Mouse (Mus musculus): ENCODE measurements around the gene Fam168a.

GRCm38 (mm10) chr7:100855795-100856573 is 149.5 kb downstream of the Fam168a start:
- no peak for TF ChIP-seq POLR2A (IDR thresholded peaks at IDR 0.05; ENCODE audit: control insufficient read depth, low read depth, low read length)
- no peak for TF ChIP-seq CTCF (IDR thresholded peaks at IDR 0.05; ENCODE audit: control insufficient read depth, insufficient read depth, insufficient replicate concordance, low read depth, low read length)

Measured in testis, adult 2 months (tissue).